Mouse (Mus musculus): Measurements from ENCODE around the gene Yju2. TPM values are rescaled to one million over a fixed set of nuclear protein-coding genes. Genes with fewer than 3 reads are reported as not detected.

Gene Yju2
- polyA plus RNA-seq, 1 experiment from 2014 or later = 19.5 TPM

DNA sequence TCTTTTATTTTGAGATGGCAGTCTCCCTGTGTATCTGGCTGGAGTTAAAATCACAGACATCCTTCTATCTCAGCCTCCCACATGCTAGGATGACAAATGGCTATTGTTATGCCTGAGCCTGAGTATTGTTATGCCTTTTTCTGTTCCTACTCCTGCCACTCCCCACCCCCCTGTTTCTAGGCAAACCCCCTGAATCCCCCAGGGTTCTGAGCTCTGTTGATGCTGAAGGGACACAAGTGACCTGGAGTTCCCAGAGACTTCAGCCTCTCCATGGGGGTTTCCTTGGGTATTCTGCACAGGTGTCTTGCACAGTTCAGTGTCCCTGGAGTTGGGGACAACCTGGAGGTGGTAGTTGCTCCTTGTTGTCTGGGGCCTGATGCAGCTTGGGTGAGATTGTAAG is 6.9 kb upstream of the Yju2 start:
- no peak overlapping the region for H3K9ac ChIP-seq (replicated peaks)
- H3K36me3 ChIP-seq = no peaks in the 10 kb centered on the region
- peaks cover 8% of the 10 kb centered on the region; the same call in 1 of the 2 replicates for H3K27me3 ChIP-seq (replicated peaks)
- H3K9me3 ChIP-seq (replicated peaks) = no peaks in the 10 kb centered on the region
- no peak overlapping the region for H3K27ac ChIP-seq (replicated peaks)
- H3K4me1 ChIP-seq = peaks cover 17% of the 10 kb centered on the region
- H3K4me2 ChIP-seq = no peak overlapping the region
- no peak for ATAC-seq (ENCODE audit: low FRiP score)
- H3K4me3 ChIP-seq (replicated peaks) = no peak overlapping the region

DNA sequence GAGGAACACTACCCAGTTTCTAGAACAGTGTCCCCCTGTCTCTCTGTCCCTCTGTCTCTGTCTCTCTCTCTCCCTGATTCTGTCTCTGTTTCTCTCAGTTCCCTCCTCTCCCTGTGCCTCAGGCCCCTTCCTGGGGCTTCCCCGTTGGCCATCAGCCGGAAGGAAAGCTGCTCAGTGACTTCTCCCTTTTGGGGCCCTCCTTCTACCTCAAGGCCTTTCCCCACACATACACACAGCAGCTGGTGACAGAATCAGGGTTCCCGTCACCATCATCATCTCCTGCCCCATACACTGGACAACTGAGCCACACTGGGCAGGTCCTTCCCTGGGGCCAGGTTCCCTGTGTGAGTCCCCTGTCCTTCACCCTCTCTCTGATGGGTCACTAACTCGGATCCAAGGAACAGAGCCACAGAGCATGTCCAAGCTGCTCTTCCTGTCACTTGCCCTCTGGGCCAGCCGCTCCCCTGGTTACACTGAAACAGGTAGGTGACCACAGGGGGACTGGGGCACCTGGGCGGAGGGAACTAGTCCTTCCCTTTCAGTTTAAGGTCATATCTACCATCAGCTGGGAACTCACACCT is 6.4 kb upstream of the Yju2 start, which contains the start of gene Ebi3:
Gene Ebi3 (plus strand): TSS at position 194 of the 581 bp plus-strand sequence.
- no peak within 1 kb of the TSS for H3K27ac ChIP-seq (replicated peaks)
- 76% methylated on average over 6 of the region's 6 CpGs for WGBS
- H3K36me3 ChIP-seq = no peaks in the 10 kb centered on the region
- no peak for ATAC-seq (ENCODE audit: low FRiP score)
- peaks cover 22% of the 10 kb centered on the region for H3K4me1 ChIP-seq
- H3K4me2 ChIP-seq = no peak within 1 kb of the TSS
- H3K4me3 ChIP-seq (replicated peaks) = no peak within 1 kb of the TSS
- no peak within 1 kb of the TSS for H3K9ac ChIP-seq (replicated peaks)
- peaks cover 8% of the 10 kb centered on the region; the same call in 1 of the 2 replicates for H3K27me3 ChIP-seq (replicated peaks)
- H3K9me3 ChIP-seq (replicated peaks) = no peaks in the 10 kb centered on the region

DNA sequence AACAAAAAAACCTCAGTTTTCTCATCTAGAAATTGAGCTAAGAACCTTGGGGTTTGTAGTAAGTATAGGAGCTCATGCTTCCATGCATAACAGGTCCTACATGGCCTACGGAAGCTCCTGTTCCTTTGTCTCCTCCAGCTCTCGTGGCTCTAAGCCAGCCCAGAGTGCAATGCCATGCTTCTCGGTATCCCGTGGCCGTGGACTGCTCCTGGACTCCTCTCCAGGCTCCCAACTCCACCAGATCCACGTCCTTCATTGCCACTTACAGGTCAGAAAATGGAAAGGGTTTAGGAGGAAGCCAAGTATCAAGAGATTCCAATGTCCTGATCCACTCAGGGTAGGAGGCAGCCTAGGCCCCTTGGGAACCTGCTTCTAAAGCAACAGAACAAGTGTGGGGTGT is 5.1 kb upstream of the Yju2 start:
- Histone ChIP-seq H3K36me3 (no peaks in the 10 kb centered on the region), H3K4me3 (replicated peaks) (no peak overlapping the region), H3K4me2 (no peak overlapping the region), H3K4me1 (peaks cover 34% of the 10 kb centered on the region), H3K9ac (replicated peaks) (no peak overlapping the region), H3K27ac (replicated peaks) (no peak overlapping the region), H3K27me3 (replicated peaks) (peaks cover 8% of the 10 kb centered on the region; the same call in 1 of the 2 replicates), H3K9me3 (replicated peaks) (no peaks in the 10 kb centered on the region)
- 80% methylated on average over 6 of the region's 6 CpGs for WGBS
- no peak for ATAC-seq (ENCODE audit: low FRiP score)

DNA sequence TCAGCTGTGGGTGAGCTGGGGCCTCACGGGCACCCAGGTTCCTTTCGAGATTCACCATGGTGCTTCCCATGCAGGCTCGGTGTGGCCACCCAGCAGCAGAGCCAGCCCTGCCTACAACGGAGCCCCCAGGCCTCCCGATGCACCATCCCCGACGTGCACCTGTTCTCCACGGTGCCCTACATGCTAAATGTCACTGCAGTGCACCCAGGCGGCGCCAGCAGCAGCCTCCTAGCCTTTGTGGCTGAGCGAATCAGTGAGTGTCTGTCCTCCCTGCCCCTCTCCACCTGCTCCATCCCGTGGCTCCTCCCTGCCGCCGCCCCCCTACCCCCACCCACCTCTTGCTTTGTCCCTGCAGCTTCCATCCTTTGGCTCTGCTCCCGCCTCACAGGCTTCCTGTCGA is 4.7 kb upstream of the Yju2 start:
- Histone ChIP-seq H3K4me2 (no peak overlapping the region), H3K36me3 (no peaks in the 10 kb centered on the region), H3K9me3 (replicated peaks) (no peaks in the 10 kb centered on the region), H3K9ac (replicated peaks) (no peak overlapping the region), H3K4me3 (replicated peaks) (no peak overlapping the region), H3K4me1 (peaks cover 34% of the 10 kb centered on the region), H3K27ac (replicated peaks) (no peak overlapping the region), H3K27me3 (replicated peaks) (peaks cover 8% of the 10 kb centered on the region; the same call in 1 of the 2 replicates)
- ATAC-seq (ENCODE audit: low FRiP score) = no peak
- WGBS = 30% methylated on average over 16 of the region's 16 CpGs

DNA sequence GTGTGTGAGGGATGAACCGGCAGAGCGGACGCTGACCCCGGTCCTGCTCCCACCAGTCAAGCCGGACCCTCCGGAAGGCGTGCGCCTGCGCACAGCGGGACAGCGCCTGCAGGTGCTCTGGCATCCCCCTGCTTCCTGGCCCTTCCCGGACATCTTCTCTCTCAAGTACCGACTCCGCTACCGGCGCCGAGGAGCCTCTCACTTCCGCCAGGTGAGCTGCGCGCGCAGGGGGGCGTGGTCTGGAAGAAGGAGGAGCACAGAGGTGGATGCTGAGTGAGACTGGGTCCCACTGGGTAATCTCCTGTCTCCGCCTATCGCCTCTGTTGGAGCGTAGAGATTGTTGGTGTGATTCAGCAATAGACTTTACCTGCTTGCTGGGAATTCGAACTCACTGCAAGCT is 2.8 kb upstream of the Yju2 start:
- H3K9me3 ChIP-seq (replicated peaks) = no peaks in the 10 kb centered on the region
- peak; percentile 56 for ATAC-seq (ENCODE audit: low FRiP score)
- WGBS = under 1% methylated on average over 26 of the region's 26 CpGs
- H3K4me2 ChIP-seq = peak overlapping the region; percentile 76
- H3K27me3 ChIP-seq (replicated peaks) = peaks cover 8% of the 10 kb centered on the region; the same call in 1 of the 2 replicates
- no peaks in the 10 kb centered on the region for H3K36me3 ChIP-seq
- H3K4me3 ChIP-seq (replicated peaks) = peak overlapping the region; percentile 48
- peak overlapping the region; percentile 50 for H3K9ac ChIP-seq (replicated peaks)
- H3K27ac ChIP-seq (replicated peaks) = peak overlapping the region; percentile 80
- peaks cover 45% of the 10 kb centered on the region for H3K4me1 ChIP-seq

DNA sequence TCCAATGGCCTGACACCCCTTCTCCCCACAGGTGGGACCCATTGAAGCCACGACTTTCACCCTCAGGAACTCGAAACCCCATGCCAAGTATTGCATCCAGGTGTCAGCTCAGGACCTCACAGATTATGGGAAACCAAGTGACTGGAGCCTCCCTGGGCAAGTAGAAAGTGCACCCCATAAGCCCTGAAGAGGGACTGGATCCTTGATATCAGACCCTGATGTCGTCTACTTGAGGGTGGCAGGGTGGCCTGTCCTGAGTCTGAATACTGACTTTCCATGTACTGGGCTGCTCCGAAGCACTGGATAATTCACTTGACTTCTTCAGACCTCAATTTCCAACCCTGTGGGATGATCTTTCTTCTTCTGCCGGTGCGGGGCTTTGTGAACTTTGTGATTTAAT is 2.3 kb upstream of the Yju2 start:
- 33% methylated on average over 6 of the region's 6 CpGs for WGBS
- Histone ChIP-seq H3K4me2 (peak overlapping the region; percentile 76), H3K36me3 (peaks cover 4% of the 10 kb centered on the region; the same call in 1 of the 2 replicates), H3K27ac (replicated peaks) (peak overlapping the region; percentile 80), H3K4me1 (peaks cover 45% of the 10 kb centered on the region), H3K9me3 (replicated peaks) (no peaks in the 10 kb centered on the region), H3K27me3 (replicated peaks) (peaks cover 8% of the 10 kb centered on the region; the same call in 1 of the 2 replicates), H3K4me3 (replicated peaks) (peak overlapping the region; percentile 48), H3K9ac (replicated peaks) (peak overlapping the region; percentile 50)
- peak; percentile 0; the same call in 1 of the 2 replicates for ATAC-seq (ENCODE audit: low FRiP score)

DNA sequence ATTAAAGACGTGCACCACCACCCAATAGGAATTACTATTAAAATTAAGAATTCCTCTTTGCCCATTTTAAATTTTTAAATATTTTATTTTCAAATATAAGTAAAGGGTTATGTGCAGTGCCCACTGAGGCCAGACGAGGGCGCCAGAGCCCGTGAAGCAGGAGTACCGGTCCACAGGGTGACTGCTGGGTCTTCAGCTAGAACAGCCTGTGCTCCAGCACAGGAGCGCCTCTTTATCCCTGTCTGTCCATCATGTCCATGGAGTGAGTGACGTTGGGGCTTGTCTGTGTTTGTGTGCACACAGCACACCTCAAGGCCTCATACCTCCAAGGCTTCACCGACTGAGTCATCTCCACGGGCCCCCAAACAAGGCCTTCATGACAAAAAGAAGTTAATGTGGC is 1.7 kb upstream of the Yju2 start:
- Histone ChIP-seq H3K4me3 (replicated peaks) (peak overlapping the region; percentile 48; the same call in 1 of the 2 replicates), H3K9me3 (replicated peaks) (no peaks in the 10 kb centered on the region), H3K4me1 (peaks cover 45% of the 10 kb centered on the region), H3K27me3 (replicated peaks) (peaks cover 8% of the 10 kb centered on the region; the same call in 1 of the 2 replicates), H3K27ac (replicated peaks) (peak overlapping the region; percentile 48; the same call in 1 of the 2 replicates), H3K4me2 (peak overlapping the region; percentile 76), H3K9ac (replicated peaks) (peak overlapping the region; percentile 36; the same call in 1 of the 2 replicates), H3K36me3 (peaks cover 8% of the 10 kb centered on the region; the same call in 1 of the 2 replicates)
- WGBS = 14% methylated on average over 9 of the region's 9 CpGs
- ATAC-seq (ENCODE audit: low FRiP score) = peak; percentile 15; the same call in 1 of the 2 replicates

DNA sequence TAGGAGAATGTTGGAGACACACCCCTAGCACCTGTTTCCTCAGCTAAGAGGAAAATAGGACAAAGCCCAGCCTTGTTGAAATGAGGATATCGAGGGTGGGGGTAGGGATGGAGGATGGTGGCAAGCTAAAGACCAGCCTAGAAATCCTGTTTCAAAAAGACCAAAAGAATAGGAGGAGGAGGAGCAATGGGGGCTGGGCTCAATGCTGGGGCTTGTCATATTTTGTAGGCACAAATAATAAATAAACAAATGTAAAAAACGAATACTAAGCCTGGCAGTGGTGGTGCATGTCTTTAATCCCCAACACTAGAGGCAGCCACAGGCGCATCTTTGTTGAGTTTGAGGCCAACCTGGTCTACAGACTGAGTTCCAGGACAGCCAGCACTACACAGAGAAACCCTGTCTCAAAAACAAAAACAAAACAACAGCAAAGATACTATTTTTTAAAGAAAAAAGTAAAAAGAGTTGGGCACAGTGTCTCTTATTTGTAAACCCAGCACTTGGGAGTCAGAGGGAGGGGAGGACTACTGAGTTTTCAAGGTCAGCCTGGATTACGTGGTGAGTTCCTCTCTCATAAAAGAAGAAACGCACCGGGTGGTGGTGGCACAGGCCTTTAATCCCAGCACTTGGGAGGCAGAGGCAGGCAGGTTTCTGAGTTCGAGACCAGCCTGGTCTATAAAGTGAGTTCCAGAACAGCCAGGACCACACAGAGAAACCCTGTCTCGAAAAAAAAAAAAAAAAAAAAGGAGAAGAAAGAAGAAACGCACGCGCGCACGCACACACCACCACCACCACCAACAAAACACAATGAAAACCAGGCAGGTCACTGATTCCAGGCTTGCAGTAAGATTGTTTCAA is 944 bp upstream of the Yju2 start:
- Histone ChIP-seq H3K9me3 (replicated peaks) (no peaks in the 10 kb centered on the region), H3K9ac (replicated peaks) (peak overlapping the region; percentile 45), H3K4me3 (replicated peaks) (peak overlapping the region; percentile 58), H3K4me1 (peaks cover 46% of the 10 kb centered on the region), H3K27ac (replicated peaks) (peak overlapping the region; percentile 98), H3K36me3 (peaks cover 11% of the 10 kb centered on the region; the same call in 1 of the 2 replicates), H3K27me3 (replicated peaks) (peaks cover 8% of the 10 kb centered on the region; the same call in 1 of the 2 replicates), H3K4me2 (peak overlapping the region; percentile 76)
- no peak for ATAC-seq (ENCODE audit: low FRiP score)
- WGBS = 79% methylated on average over 13 of the region's 13 CpGs

DNA sequence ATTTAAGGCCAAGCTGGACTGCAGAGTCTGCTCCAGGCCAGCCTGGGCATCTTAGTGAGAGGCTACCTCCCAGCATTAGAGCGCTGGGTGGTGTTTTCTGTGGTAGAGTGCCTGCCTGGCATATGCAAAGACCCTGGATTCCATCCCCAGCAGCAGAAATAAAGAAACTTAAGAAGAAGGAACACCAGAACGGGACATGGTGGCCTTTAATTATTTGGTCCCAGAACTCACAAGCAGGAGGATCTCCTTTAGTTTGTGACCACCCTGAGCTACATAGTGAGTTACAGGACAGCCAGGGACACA is 364 bp upstream of the Yju2 start:
- H3K27me3 ChIP-seq (replicated peaks) = peaks cover 8% of the 10 kb centered on the region; the same call in 1 of the 2 replicates
- WGBS = 27% methylated on average over 2 of the region's 2 CpGs
- H3K4me1 ChIP-seq = peaks cover 48% of the 10 kb centered on the region
- H3K27ac ChIP-seq (replicated peaks) = peak overlapping the region; percentile 98
- no peaks in the 10 kb centered on the region for H3K9me3 ChIP-seq (replicated peaks)
- H3K4me2 ChIP-seq = peak overlapping the region; percentile 70
- peak overlapping the region; percentile 58 for H3K4me3 ChIP-seq (replicated peaks)
- H3K9ac ChIP-seq (replicated peaks) = peak overlapping the region; percentile 45
- peaks cover 11% of the 10 kb centered on the region; the same call in 1 of the 2 replicates for H3K36me3 ChIP-seq
- ATAC-seq (ENCODE audit: low FRiP score) = no peak

DNA sequence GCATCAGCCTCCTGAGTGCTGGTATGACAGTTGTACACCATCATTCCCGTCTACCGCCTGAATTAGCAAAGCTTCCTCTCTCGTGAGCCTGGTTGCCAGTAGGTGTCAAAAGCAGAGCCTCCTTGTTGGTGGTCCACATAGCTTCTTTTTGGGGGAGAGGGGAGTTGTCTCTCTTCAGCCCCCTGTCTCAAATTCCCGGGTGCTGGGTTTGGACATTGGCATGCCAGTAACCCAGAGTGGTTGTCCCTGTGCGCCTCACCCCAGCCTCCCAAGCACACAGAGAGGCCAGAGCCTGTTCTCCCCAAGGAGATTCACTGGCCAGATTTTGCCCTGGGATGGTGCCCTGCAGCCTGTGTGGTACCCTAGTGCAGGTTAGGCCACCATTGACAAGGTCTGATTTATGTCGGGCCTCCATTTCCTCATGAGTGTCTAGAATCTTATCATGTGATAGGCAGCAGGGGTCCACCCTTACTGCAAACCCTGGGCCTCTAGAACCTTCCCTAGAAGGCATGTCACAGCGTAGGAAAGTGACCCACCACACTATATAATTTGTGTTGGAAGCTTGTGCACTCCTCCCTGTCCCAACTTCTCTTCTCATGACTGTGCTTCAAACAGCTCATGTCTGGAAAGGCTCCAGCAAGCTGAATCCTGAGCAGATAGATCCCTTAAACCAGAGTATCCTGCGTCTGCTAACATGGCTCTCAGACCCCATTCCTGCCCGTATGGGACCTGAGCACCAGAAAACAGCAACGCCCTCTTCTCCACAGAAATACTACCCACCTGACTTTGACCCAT is 1.2 kb downstream of the Yju2 start:
- Histone ChIP-seq H3K36me3 (peaks cover 19% of the 10 kb centered on the region), H3K9me3 (replicated peaks) (no peaks in the 10 kb centered on the region), H3K4me1 (peaks cover 48% of the 10 kb centered on the region), H3K27ac (replicated peaks) (peak overlapping the region; percentile 98), H3K9ac (replicated peaks) (peak overlapping the region; percentile 53), H3K4me2 (peak overlapping the region; percentile 70), H3K4me3 (replicated peaks) (peak overlapping the region; percentile 58), H3K27me3 (replicated peaks) (no peaks in the 10 kb centered on the region; the same call in 1 of the 2 replicates)
- ATAC-seq (ENCODE audit: low FRiP score) = no peak
- WGBS = 81% methylated on average over 10 of the region's 10 CpGs

DNA sequence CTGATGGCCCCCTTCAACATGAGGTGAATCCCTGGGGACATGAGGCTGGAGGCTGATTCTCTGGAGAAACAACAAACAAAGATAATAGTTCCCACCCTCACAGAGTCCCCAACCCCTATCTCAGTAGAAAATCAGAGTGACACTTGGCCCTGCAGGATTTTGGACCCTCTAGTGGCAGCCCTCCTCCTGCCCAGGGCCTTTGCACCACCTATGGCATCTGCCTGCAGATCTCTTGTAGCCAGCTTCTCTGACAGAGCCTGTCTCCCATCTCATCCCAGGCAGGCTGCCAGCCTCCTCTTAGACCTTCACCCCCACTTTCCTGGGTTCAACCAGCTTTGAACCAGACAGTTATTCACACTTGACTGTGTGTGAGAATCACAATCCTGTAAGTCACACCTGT is 1.9 kb downstream of the Yju2 start:
- H3K36me3 ChIP-seq = peaks cover 23% of the 10 kb centered on the region
- no peak overlapping the region for H3K4me2 ChIP-seq
- no peaks in the 10 kb centered on the region for H3K9me3 ChIP-seq (replicated peaks)
- no peak for ATAC-seq (ENCODE audit: low FRiP score)
- no peaks in the 10 kb centered on the region for H3K27me3 ChIP-seq (replicated peaks)
- H3K9ac ChIP-seq (replicated peaks) = no peak overlapping the region
- peaks cover 43% of the 10 kb centered on the region for H3K4me1 ChIP-seq
- H3K27ac ChIP-seq (replicated peaks) = no peak overlapping the region
- H3K4me3 ChIP-seq (replicated peaks) = no peak overlapping the region
